Mouse (Mus musculus) hindbrain, embryonic 15.5 days (tissue): ENCODE results near the gene Top2b. TPM values are rescaled to one million over a fixed set of nuclear protein-coding genes. Genes with fewer than 3 reads are reported as not detected.

Source experiments
- ATAC-seq: fragments of 200-750 bp; cut with Nextera tagmentation; 2 replicates; pipeline ENCODE4 v1.8.0; 2017; ENCODE audit warnings: low read depth, moderate number of reproducible peaks, moderate TSS enrichment; ENCODE audit not compliant: low FRiP score
- H3K27ac ChIP-seq: fragments of 300-500 bp; sonication (generic); replicated peaks from 2 replicates; pipeline ENCODE4 v1.5.1; 2015; ENCODE audit warnings: mild to moderate bottlenecking, inconsistent platforms
- H3K27me3 ChIP-seq: fragments of 300-500 bp; sonication (generic); 2 replicates; pipeline ENCODE4 v1.6.1; 2015; ENCODE audit warnings: control low read depth, inconsistent platforms
- H3K36me3 ChIP-seq: fragments of 300-500 bp; sonication (generic); 2 replicates; pipeline ENCODE4 v1.6.1; 2015; ENCODE audit warnings: control low read depth, inconsistent platforms
- H3K4me1 ChIP-seq: fragments of 300-500 bp; sonication (generic); replicated peaks from 2 replicates; pipeline ENCODE4 v1.6.1; 2015; ENCODE audit warnings: control low read depth, inconsistent platforms
- H3K4me2 ChIP-seq: fragments of 300-500 bp; sonication (generic); 2 replicates; pipeline ENCODE4 v1.6.1; 2015; ENCODE audit warnings: moderate library complexity, mild to moderate bottlenecking, inconsistent platforms
- H3K4me3 ChIP-seq: fragments of 300-500 bp; sonication (generic); 2 replicates; pipeline ENCODE4 v1.5.1; 2015; ENCODE audit warnings: mild to moderate bottlenecking, inconsistent platforms
- H3K9ac ChIP-seq: fragments of 300-500 bp; sonication (generic); 2 replicates; pipeline ENCODE4 v1.6.1; 2015; ENCODE audit warnings: inconsistent platforms
- H3K9me3 ChIP-seq: fragments of 300-500 bp; sonication (generic); 2 replicates; pipeline ENCODE4 v1.6.1; 2016; ENCODE audit warnings: control low read depth, inconsistent platforms
- WGBS: fragments of 180-500 bp; shearing (Covaris S2); methylation state at CpG from one replicate; pipeline ENCODE4 v1.1.7; 2015; 5-methylcytosine and 5-hydroxymethylcytosine counted together
- polyA plus RNA-seq: library from polyadenylated mRNA; unstranded; fragments of >200 nt; fragmentation: Nextera tagmentation; extraction: Ambion mirVana; gene quantifications from 2 replicates; pipeline ENCODE4 v1.2.1, GENCODE M21; 2015

The Top2b gene
- polyA plus RNA-seq, 1 experiment from 2014 or later, result 83.8 TPM

DNA sequence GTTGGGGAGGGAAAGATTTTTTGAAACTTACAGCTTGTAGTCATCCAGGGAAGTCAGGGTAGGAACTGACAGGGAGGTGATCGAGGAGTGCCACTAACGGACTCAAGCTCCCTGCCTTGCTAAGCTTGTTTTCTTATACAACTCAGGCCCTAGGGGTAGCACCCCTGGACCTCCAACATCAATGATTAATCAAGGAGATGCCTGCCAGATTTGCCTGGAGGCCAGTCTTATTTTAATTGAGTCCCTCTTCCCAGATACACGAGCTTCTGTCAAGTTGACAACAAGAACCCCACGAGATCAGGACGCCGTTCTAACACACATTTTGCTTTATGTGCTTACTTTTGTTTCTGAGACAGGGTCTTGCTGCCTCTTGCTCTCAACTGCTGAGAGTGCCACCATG, 115.6 kb downstream of the Top2b start:
- Histone ChIP-seq H3K4me3 (no peak overlapping the region), H3K27me3 (no peaks in the 10 kb centered on the region), H3K4me1 (peaks cover 13% of the 10 kb centered on the region; the same call in 1 of the 2 replicates), H3K36me3 (no peaks in the 10 kb centered on the region), H3K4me2 (no peak overlapping the region), H3K27ac (no peak overlapping the region), H3K9me3 (no peaks in the 10 kb centered on the region), H3K9ac (no peak overlapping the region)
- 49% methylated on average over 6 of the region's 6 CpGs for WGBS
- ATAC-seq, result no peak

DNA sequence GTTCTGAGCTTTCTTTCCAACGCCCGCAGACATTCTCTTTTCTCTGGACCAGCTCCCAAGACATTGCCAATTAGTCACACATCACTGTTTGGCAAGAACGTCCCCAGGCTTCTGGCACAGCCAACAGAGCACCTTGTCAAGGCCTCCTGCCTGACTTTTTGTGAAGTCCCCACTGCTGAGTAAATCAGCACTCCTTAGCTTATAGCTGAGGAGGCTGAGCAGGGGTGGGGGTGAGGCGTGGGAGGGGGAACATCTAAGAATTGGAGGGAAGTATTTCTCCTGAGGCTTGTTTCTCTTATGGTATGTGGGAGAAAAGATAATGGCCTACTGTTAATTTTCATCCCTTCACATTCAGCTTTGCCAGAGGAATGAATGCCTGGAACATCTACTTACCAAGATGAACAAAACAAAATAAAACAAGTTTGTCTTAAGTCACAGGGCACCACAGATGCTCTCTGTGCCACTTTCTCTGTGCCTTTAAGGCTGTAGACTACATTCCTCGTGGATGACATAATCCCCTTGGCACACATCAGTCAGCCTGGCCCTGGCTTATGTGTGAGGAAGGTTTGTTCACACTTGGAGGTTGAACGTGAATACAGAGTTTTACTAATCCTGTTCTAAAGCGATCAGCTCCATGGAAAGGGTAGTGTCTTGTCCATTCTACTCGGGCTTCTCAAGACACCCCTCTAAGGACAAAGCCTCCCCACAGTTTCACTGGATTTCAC, 118.8 kb downstream of the Top2b start:
- no peak overlapping the region for H3K4me3 ChIP-seq
- H3K27me3 ChIP-seq, result no peaks in the 10 kb centered on the region
- no peaks in the 10 kb centered on the region for H3K9me3 ChIP-seq
- H3K27ac ChIP-seq, result no peak overlapping the region
- no peaks in the 10 kb centered on the region for H3K36me3 ChIP-seq
- peak; percentile 84; the same call in 1 of the 2 replicates for ATAC-seq
- H3K4me2 ChIP-seq, result no peak overlapping the region
- WGBS, result 43% methylated on average over 8 of the region's 8 CpGs
- no peak overlapping the region for H3K9ac ChIP-seq
- H3K4me1 ChIP-seq, result peaks cover 13% of the 10 kb centered on the region; the same call in 1 of the 2 replicates

Other genes starting within 250 kb of the Top2b start
- 27.5 and 28.3 TPM in 2 replicates for gene Ngly1, start 115.9 kb upstream of the Top2b start, polyA plus RNA-seq
- 2.3 and 2.4 TPM in 2 replicates for gene Oxsm, start 115.4 kb upstream of the Top2b start, polyA plus RNA-seq